Mouse (Mus musculus): Measurements from ENCODE around the gene Gga3. TPM values are rescaled to one million over a fixed set of nuclear protein-coding genes. Genes with fewer than 3 reads are reported as not detected.

Gga3 gene
- total and polyA plus RNA-seq, 3 experiments: 7.7 to 39.8 (median 18.7) TPM

DNA sequence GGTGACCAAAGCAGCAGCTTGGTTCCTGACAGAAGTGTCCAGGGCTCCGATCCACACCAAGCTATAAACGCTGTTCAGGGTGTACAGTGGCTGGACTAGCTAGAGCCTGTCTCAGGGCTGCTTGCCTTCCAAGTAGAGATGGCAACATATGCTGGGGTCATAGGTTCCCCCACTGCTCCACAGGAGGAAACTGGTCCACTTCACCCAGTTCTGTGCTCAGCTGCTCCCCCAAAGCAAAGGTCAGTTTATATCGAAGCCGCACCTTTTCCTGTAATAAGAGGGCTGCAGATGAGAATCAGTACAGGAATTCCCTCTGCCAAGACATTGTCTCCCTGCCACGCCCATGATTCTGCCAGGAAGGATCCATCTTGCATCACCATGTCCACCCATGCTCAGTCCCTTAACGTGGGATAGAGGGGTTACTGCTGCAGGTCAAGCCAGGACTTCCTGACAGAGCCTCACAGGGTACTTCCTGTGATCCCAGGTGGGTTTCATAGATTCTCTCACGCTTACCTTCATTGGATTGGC lies 18.2 kb downstream of the Gga3 start:
- Histone ChIP-seq H3K79me2 (replicated peaks; ENCODE audit: control insufficient read depth, extremely low read depth, insufficient read depth, poor library complexity, severe bottlenecking) (no peaks in the 10 kb centered on the region), H3K9ac (ENCODE audit: insufficient read depth, low read depth) (no peak overlapping the region), H3K4me2 (ENCODE audit: insufficient read depth, low read depth, poor library complexity, severe bottlenecking) (no peak overlapping the region), H3K27me3 (replicated peaks) (no peaks in the 10 kb centered on the region), H3K4me3 (replicated peaks in 1 of 3; ENCODE audit: low read depth in 2 of 3, low read length in 2 of 3, poor library complexity in 1 of 3) (no peak overlapping the region), H3K27ac (ENCODE audit: insufficient read depth, low read depth) (no peak overlapping the region), H3K9me3 (replicated peaks; ENCODE audit: low read length) (no peaks in the 10 kb centered on the region), H3K4me1 (ENCODE audit: control insufficient read depth in 1 of 2, insufficient read depth in 2 of 2) (peaks cover 20 to 49% of the 10 kb centered on the region in 2 experiments), H3K36me3 (replicated peaks in 1 of 2; ENCODE audit: control insufficient read depth in 1 of 2, insufficient read depth in 1 of 2, low read length in 1 of 2) (peaks cover 95 to 97% of the 10 kb centered on the region in 2 experiments)
- no peak for DNase-seq (ENCODE audit: extremely low read depth)
- TF ChIP-seq RAD21 (IDR thresholded peaks at IDR 0.05; ENCODE audit: low read depth, low read length) (no peak), POLR2A (IDR thresholded peaks at IDR 0.05; ENCODE audit: low read depth, low read length) (peak; percentile 28; the same call in 1 of the 2 replicates), MXI1 (IDR thresholded peaks at IDR 0.05; ENCODE audit: low read depth, low read length) (no peak), CHD2 (IDR thresholded peaks at IDR 0.05; ENCODE audit: low read length) (peak; percentile 16; the same call in 1 of the 2 replicates), MEF2A (IDR thresholded peaks at IDR 0.05; ENCODE audit: borderline replicate concordance, low read depth, low read length) (no peak), NELFE (IDR thresholded peaks at IDR 0.05; ENCODE audit: low read depth, low read length) (no peak), SIN3A (IDR thresholded peaks at IDR 0.05; ENCODE audit: low read length) (no peak), POLR2AphosphoS2 (IDR thresholded peaks at IDR 0.05; ENCODE audit: low read depth, low read length) (0 out of 2 replicates have a peak, but pooled peaks have one; percentile 22), IRF4 (IDR thresholded peaks at IDR 0.05; ENCODE audit: low read depth, low read length) (no peak), GABPA (IDR thresholded peaks at IDR 0.05; ENCODE audit: insufficient replicate concordance, low read depth, low read length) (no peak), PAX5 (IDR thresholded peaks at IDR 0.05; ENCODE audit: low read length) (no peak), MYC (IDR thresholded peaks at IDR 0.05; ENCODE audit: low read depth, low read length) (no peak), CTCF (conservative IDR thresholded peaks at IDR 0.05 in 1 of 2, IDR thresholded peaks at IDR 0.05 in 1 of 2; ENCODE audit: low read depth in 2 of 2, low read length in 2 of 2) (no peak)
- in situ Hi-C loops (cut with MboI; ENCODE audit: low pct_ligation_motif_present, low pct_unique_long_range_greater_than_20kb, low sequenced_read_pairs): no loop called here
- dilution Hi-C loops (cut with MboI; ENCODE audit: extremely low pct_ligation_motif_present, extremely low pct_unique_long_range_greater_than_20kb, low sequenced_read_pairs): no loop called here

GRCm38 (mm10) chr11:115584376-115585073 lies 19.3 kb downstream of the Gga3 start:
- peak overlapping the region; percentile 25; the same call in 1 of the 2 replicates for H3K27ac ChIP-seq (ENCODE audit: insufficient read depth, low read depth)
- no peaks in the 10 kb centered on the region for H3K9me3 ChIP-seq (replicated peaks; ENCODE audit: low read length)
- TF ChIP-seq UBTF (IDR thresholded peaks at IDR 0.05; ENCODE audit: low read depth, low read length) (no peak), POLR2A (IDR thresholded peaks at IDR 0.05; ENCODE audit: low read depth, low read length) (0 out of 2 replicates have a peak, but pooled peaks have one; percentile 6), ZMIZ1 (IDR thresholded peaks at IDR 0.05; ENCODE audit: low read depth, low read length) (peak; percentile 9; the same call in 1 of the 2 replicates)
- H3K9ac ChIP-seq (ENCODE audit: insufficient read depth, low read depth): no peak overlapping the region
- dilution Hi-C loops (cut with MboI; ENCODE audit: extremely low pct_ligation_motif_present, extremely low pct_unique_long_range_greater_than_20kb, low sequenced_read_pairs) (no loop called here), in situ Hi-C loops (cut with MboI; ENCODE audit: low pct_ligation_motif_present, low pct_unique_long_range_greater_than_20kb, low sequenced_read_pairs) (no loop called here)
- H3K4me1 ChIP-seq (ENCODE audit: control insufficient read depth in 1 of 2, insufficient read depth in 2 of 2): peaks cover 20 to 46% of the 10 kb centered on the region in 2 experiments
- DNase-seq (ENCODE audit: extremely low read depth): no peak
- peaks cover 92 to 97% of the 10 kb centered on the region in 2 experiments for H3K36me3 ChIP-seq (replicated peaks in 1 of 2; ENCODE audit: control insufficient read depth in 1 of 2, insufficient read depth in 1 of 2, low read length in 1 of 2)
- no peak overlapping the region for H3K4me2 ChIP-seq (ENCODE audit: insufficient read depth, low read depth, poor library complexity, severe bottlenecking)
- no peak overlapping the region for H3K4me3 ChIP-seq (replicated peaks in 1 of 3; ENCODE audit: low read depth in 2 of 3, low read length in 2 of 3, poor library complexity in 1 of 3)
- H3K79me2 ChIP-seq (replicated peaks; ENCODE audit: control insufficient read depth, extremely low read depth, insufficient read depth, poor library complexity, severe bottlenecking): no peaks in the 10 kb centered on the region
- no peaks in the 10 kb centered on the region for H3K27me3 ChIP-seq (replicated peaks)
